Mouse (Mus musculus) forebrain, embryonic 10.5 days (tissue): Measurements from ENCODE around the gene Zfp65. TPM values are rescaled to one million over a fixed set of nuclear protein-coding genes. Genes with fewer than 3 reads are reported as not detected.
"Not testable (repeated sequence)": the region's sequence is repeated elsewhere in the genome, so short reads cannot be mapped to it uniquely, and the experiment has no call there.

ENCODE experiments used
- DNase-seq: peaks from one replicate; pipeline ENCODE4 v3.0.0-alpha.2; 2017; ENCODE audit warnings: low spot score; ENCODE audit errors: extremely low spot score
- H3K27ac ChIP-seq: fragments of 300-500 bp; sonication (generic); 2 replicates; pipeline ENCODE4 v1.5.1; 2016; ENCODE audit warnings: mild to moderate bottlenecking
- H3K27me3 ChIP-seq: fragments of 300-500 bp; sonication (generic); 2 replicates; pipeline ENCODE4 v1.6.1; 2016; ENCODE audit warnings: mild to moderate bottlenecking; ENCODE audit not compliant: poor library complexity, severe bottlenecking
- H3K36me3 ChIP-seq: fragments of 300-500 bp; sonication (generic); replicated peaks from 2 replicates; pipeline ENCODE4 v1.6.1; 2016; ENCODE audit warnings: mild to moderate bottlenecking, moderate library complexity
- H3K4me1 ChIP-seq: fragments of 300-500 bp; sonication (generic); 2 replicates; pipeline ENCODE4 v1.6.1; 2016
- H3K4me3 ChIP-seq: fragments of 300-500 bp; sonication (generic); 2 replicates; pipeline ENCODE4 v1.5.1; 2016; ENCODE audit warnings: mild to moderate bottlenecking, moderate library complexity
- H3K9me3 ChIP-seq: fragments of 300-500 bp; sonication (generic); 2 replicates; pipeline ENCODE4 v1.6.1; 2016; ENCODE audit warnings: mild to moderate bottlenecking, moderate library complexity
- WGBS: fragments of 180-500 bp; shearing (Covaris S2); methylation state at CpG from one replicate; pipeline ENCODE4 v1.1.7; 2016; 5-methylcytosine and 5-hydroxymethylcytosine counted together
- polyA plus RNA-seq: library from polyadenylated mRNA; unstranded; fragments of >200 nt; fragmentation: Nextera tagmentation; extraction: Ambion mirVana; gene quantifications from 2 replicates; pipeline ENCODE4 v1.2.1, GENCODE M21; 2016

Gene Zfp65
- 6.9 and 8.3 TPM in 2 replicates for polyA plus RNA-seq

- H3K4me3 ChIP-seq, result peak within 1 kb of the TSS; percentile 63
- no peaks in the 10 kb centered on the region for H3K36me3 ChIP-seq
- H3K27ac ChIP-seq, result peak within 1 kb of the TSS; percentile 87
- peaks cover 16% of the 10 kb centered on the region for H3K9me3 ChIP-seq
- peak; percentile 40 for DNase-seq
- peaks cover 21% of the 10 kb centered on the region for H3K4me1 ChIP-seq
- no peaks in the 10 kb centered on the region for H3K27me3 ChIP-seq
- 3% methylated on average over 16 of the region's 21 CpGs for WGBS
Measured at GRCm38 (mm10) chr13:67728641-67729318, at the start of gene Zfp65. Gene Zfp65 (minus strand): TSS chr13:67729173.

GRCm38 (mm10) chr13:67763031-67763768, 34.2 kb upstream of the Zfp65 start:
- no peak overlapping the region for H3K27ac ChIP-seq
- no peaks in the 10 kb centered on the region for H3K27me3 ChIP-seq
- no peak overlapping the region for H3K4me3 ChIP-seq
- no peak for DNase-seq
- H3K9me3 ChIP-seq, result no peaks in the 10 kb centered on the region
- no peaks in the 10 kb centered on the region for H3K36me3 ChIP-seq
- 88% methylated on average over 2 of the region's 2 CpGs for WGBS
- H3K4me1 ChIP-seq, result no peaks in the 10 kb centered on the region

GRCm38 (mm10) chr13:67759966-67760365, 31.0 kb upstream of the Zfp65 start:
- Histone ChIP-seq H3K36me3 (no peaks in the 10 kb centered on the region), H3K4me3 (no peak overlapping the region), H3K27ac (no peak overlapping the region), H3K4me1 (no peaks in the 10 kb centered on the region), H3K9me3 (no peaks in the 10 kb centered on the region), H3K27me3 (no peaks in the 10 kb centered on the region)
- 87% methylated on average over 1 of the region's 1 CpGs for WGBS
- no peak for DNase-seq

GRCm38 (mm10) chr13:67755761-67756160, 26.8 kb upstream of the Zfp65 start:
- no peaks in the 10 kb centered on the region for H3K27me3 ChIP-seq
- H3K36me3 ChIP-seq, result peaks cover 8% of the 10 kb centered on the region
- peaks cover 6% of the 10 kb centered on the region for H3K4me1 ChIP-seq
- no peak for DNase-seq
- no peak overlapping the region for H3K4me3 ChIP-seq
- 89% methylated on average over 6 of the region's 6 CpGs for WGBS
- no peaks in the 10 kb centered on the region for H3K9me3 ChIP-seq
- H3K27ac ChIP-seq, result no peak overlapping the region

- no peaks in the 10 kb centered on the region for H3K9me3 ChIP-seq
- 9% methylated on average over 24 of the region's 24 CpGs for WGBS
Measured at GRCm38 (mm10) chr13:67754333-67755306, 25.6 kb upstream of the Zfp65 start, which contains the start of gene Zfp85. Gene Zfp85 (minus strand): TSS chr13:67755228.

GRCm38 (mm10) chr13:67743896-67744295, 14.9 kb upstream of the Zfp65 start:
- H3K9me3 ChIP-seq, result peaks cover 21% of the 10 kb centered on the region
- WGBS, result 91% methylated on average over 9 of the region's 9 CpGs
- DNase-seq, result no peak

More at GRCm38 (mm10) chr13:67754333-67755306, 25.6 kb upstream of the Zfp65 start, which contains the start of gene Zfp85:
- Histone ChIP-seq H3K4me1 (peaks cover 6% of the 10 kb centered on the region), H3K4me3 (peak within 1 kb of the TSS; percentile 75), H3K27me3 (no peaks in the 10 kb centered on the region), H3K36me3 (peaks cover 14% of the 10 kb centered on the region), H3K27ac (peak within 1 kb of the TSS; percentile 88)
- DNase-seq, result peak; percentile 65

GRCm38 (mm10) chr13:67742941-67743340, 14.0 kb upstream of the Zfp65 start:
- no peak overlapping the region for H3K4me3 ChIP-seq
- 93% methylated on average over 3 of the region's 3 CpGs for WGBS
- no peak for DNase-seq

More at GRCm38 (mm10) chr13:67743896-67744295, 14.9 kb upstream of the Zfp65 start:
- Histone ChIP-seq H3K36me3 (peaks cover 22% of the 10 kb centered on the region), H3K4me3 (no peak overlapping the region), H3K27ac (no peak overlapping the region), H3K4me1 (no peaks in the 10 kb centered on the region), H3K27me3 (no peaks in the 10 kb centered on the region)

GRCm38 (mm10) chr13:67734391-67734790, 5.4 kb upstream of the Zfp65 start:
- not testable (repeated sequence) for H3K27me3 ChIP-seq, DNase-seq, H3K4me1 ChIP-seq, H3K4me3 ChIP-seq, H3K36me3 ChIP-seq, H3K27ac ChIP-seq
- WGBS, result 93% methylated on average over 9 of the region's 9 CpGs
- peaks cover 28% of the 10 kb centered on the region for H3K9me3 ChIP-seq

More at GRCm38 (mm10) chr13:67742941-67743340, 14.0 kb upstream of the Zfp65 start:
- Histone ChIP-seq H3K9me3 (peaks cover 12% of the 10 kb centered on the region), H3K36me3 (peaks cover 12% of the 10 kb centered on the region), H3K27me3 (no peaks in the 10 kb centered on the region), H3K27ac (no peak overlapping the region), H3K4me1 (no peaks in the 10 kb centered on the region)

GRCm38 (mm10) chr13:67729441-67729840, 468 bp upstream of the Zfp65 start:
- Histone ChIP-seq H3K9me3 (peaks cover 23% of the 10 kb centered on the region), H3K4me1 (peaks cover 19% of the 10 kb centered on the region), H3K4me3 (peak overlapping the region; percentile 63), H3K27ac (peak overlapping the region; percentile 87)
- DNase-seq, H3K27me3 ChIP-seq, H3K36me3 ChIP-seq: not testable (repeated sequence)
- WGBS, result 53% methylated on average over 4 of the region's 4 CpGs

- 69% methylated on average over 1 of the region's 1 CpGs for WGBS
- no peak for DNase-seq
- peaks cover 9% of the 10 kb centered on the region for H3K9me3 ChIP-seq
- H3K36me3 ChIP-seq, result no peaks in the 10 kb centered on the region
- H3K4me1 ChIP-seq, result peaks cover 24% of the 10 kb centered on the region
- peak overlapping the region; percentile 63 for H3K4me3 ChIP-seq
- H3K27me3 ChIP-seq, result no peaks in the 10 kb centered on the region
- H3K27ac ChIP-seq, result peak overlapping the region; percentile 87
Measured at GRCm38 (mm10) chr13:67728106-67728505, 867 bp downstream of the Zfp65 start.

GRCm38 (mm10) chr13:67725331-67725730, 3.6 kb downstream of the Zfp65 start:
- not testable (repeated sequence) for H3K36me3 ChIP-seq, H3K4me3 ChIP-seq, H3K9me3 ChIP-seq, H3K27ac ChIP-seq, DNase-seq, H3K27me3 ChIP-seq
- 93% methylated on average over 2 of the region's 2 CpGs for WGBS
- H3K4me1 ChIP-seq, result peaks cover 27% of the 10 kb centered on the region

GRCm38 (mm10) chr13:67723848-67724479, 5.0 kb downstream of the Zfp65 start:
- Histone ChIP-seq H3K4me3 (peak overlapping the region; percentile 83), H3K36me3 (peaks cover 4% of the 10 kb centered on the region; the same call in 1 of the 2 replicates), H3K27me3 (no peaks in the 10 kb centered on the region), H3K9me3 (no peaks in the 10 kb centered on the region), H3K4me1 (peaks cover 19% of the 10 kb centered on the region), H3K27ac (peak overlapping the region; percentile 91)
- WGBS, result under 1% methylated on average over 17 of the region's 17 CpGs
- DNase-seq, result peak; percentile 85
